Mouse (Mus musculus): ENCODE measurements around the gene Emp1.
A peak's percentile ranks its signal among the peaks of the same experiment; 100 is the strongest.

Gene Emp1

GRCm38 (mm10) chr6:135363344-135364040 lies 1.1 kb downstream of the Emp1 start:
- no peak for DNase-seq (ENCODE audit: low spot score in 2 of 2)

- DNase-seq (ENCODE audit: low spot score in 2 of 2): no peak
These were observed 1.8 kb downstream of the Emp1 start for GRCm38 (mm10) chr6:135364041-135364745.

- peak in 1 of 2 experiments; percentile 51 for DNase-seq (ENCODE audit: low spot score in 2 of 2)
These were observed 2.6 kb downstream of the Emp1 start for GRCm38 (mm10) chr6:135364891-135365301.

GRCm38 (mm10) chr6:135365614-135366013 lies 3.3 kb downstream of the Emp1 start:
- DNase-seq (ENCODE audit: low spot score in 2 of 2): no peak

GRCm38 (mm10) chr6:135368230-135368629 lies 5.9 kb downstream of the Emp1 start:
- DNase-seq (ENCODE audit: low spot score in 2 of 2): peak in 1 of 2 experiments; percentile 66

GRCm38 (mm10) chr6:135369551-135369968 lies 7.2 kb downstream of the Emp1 start:
- DNase-seq (ENCODE audit: low spot score in 2 of 2): peak in 1 of 2 experiments; percentile 27

GRCm38 (mm10) chr6:135370954-135371353 lies 8.6 kb downstream of the Emp1 start:
- no peak for DNase-seq (ENCODE audit: low spot score in 2 of 2)

- no peak for DNase-seq (ENCODE audit: low spot score in 2 of 2)
These were observed 11.0 kb downstream of the Emp1 start for GRCm38 (mm10) chr6:135373357-135373756.

- DNase-seq (ENCODE audit: low spot score in 2 of 2): no peak
These were observed 13.5 kb downstream of the Emp1 start for GRCm38 (mm10) chr6:135375818-135376217.

GRCm38 (mm10) chr6:135376248-135376647 lies 13.9 kb downstream of the Emp1 start:
- no peak for DNase-seq (ENCODE audit: low spot score in 2 of 2)

- peak in 1 of 2 experiments; percentile 78 for DNase-seq (ENCODE audit: low spot score in 2 of 2)
These were observed 15.4 kb downstream of the Emp1 start for GRCm38 (mm10) chr6:135377583-135378319.

- DNase-seq (ENCODE audit: low spot score in 2 of 2): no peak
These were observed 21.6 kb downstream of the Emp1 start for GRCm38 (mm10) chr6:135383919-135384318.

GRCm38 (mm10) chr6:135385738-135386459 lies 23.6 kb downstream of the Emp1 start:
- no peak for DNase-seq (ENCODE audit: low spot score in 2 of 2)

- DNase-seq (ENCODE audit: low spot score in 2 of 2): no peak
These were observed 25.3 kb downstream of the Emp1 start for GRCm38 (mm10) chr6:135387653-135388052.

GRCm38 (mm10) chr6:135388711-135389110 lies 26.4 kb downstream of the Emp1 start:
- no peak for DNase-seq (ENCODE audit: low spot score in 2 of 2)

- no peak for DNase-seq (ENCODE audit: low spot score in 2 of 2)
These were observed 28.1 kb downstream of the Emp1 start for GRCm38 (mm10) chr6:135390398-135390797.

GRCm38 (mm10) chr6:135395375-135395774 lies 33.0 kb downstream of the Emp1 start:
- no peak for DNase-seq (ENCODE audit: low spot score in 2 of 2)

- no peak for DNase-seq (ENCODE audit: low spot score in 2 of 2)
These were observed 34.7 kb downstream of the Emp1 start for GRCm38 (mm10) chr6:135397089-135397488.

GRCm38 (mm10) chr6:135397788-135398187 lies 35.4 kb downstream of the Emp1 start:
- DNase-seq (ENCODE audit: low spot score in 2 of 2): no peak

- DNase-seq (ENCODE audit: low spot score in 2 of 2): no peak
These were observed 36.5 kb downstream of the Emp1 start for GRCm38 (mm10) chr6:135398801-135399200.

- DNase-seq (ENCODE audit: low spot score in 2 of 2): peak in 1 of 2 experiments; percentile 64
These were observed 38.0 kb downstream of the Emp1 start for GRCm38 (mm10) chr6:135400306-135400705.

GRCm38 (mm10) chr6:135405093-135405492 lies 42.7 kb downstream of the Emp1 start:
- DNase-seq (ENCODE audit: low spot score in 2 of 2): no peak

Data from cerebellum, postnatal 4 days (tissue).